Mouse (Mus musculus) ES-E14 (cell line): ENCODE measurements at regions not wholly inside any gene's neighbourhood (a gene's known extent, or its start where the extent isn't known, plus 50 kb on each side); places are given as distances from the start of the nearest gene placed in this dataset.

ENCODE experiments used
- CHD2 ChIP-seq: IDR thresholded peaks from 2 replicates; pipeline ENCODE4 v1.6.1; 2014; ENCODE audit warnings: mild to moderate bottlenecking, low read depth, low read length, inconsistent platforms
- MAFK ChIP-seq: IDR thresholded peaks from 2 replicates; pipeline ENCODE4 v1.6.1; 2014; ENCODE audit warnings: mild to moderate bottlenecking, low read depth, low read length, inconsistent platforms; ENCODE audit not compliant: insufficient read depth
- ZNF384 ChIP-seq: IDR thresholded peaks from 2 replicates; pipeline ENCODE4 v1.6.1; 2012; ENCODE audit warnings: low read depth, low read length, inconsistent platforms

GRCm38 (mm10) chr9:115637114-115637513 lies 272.1 kb upstream of the Gadl1 start:
- TF ChIP-seq CHD2 (no peak), MAFK (no peak), ZNF384 (no peak)
